ENCODE assay signal across 8 mouse cellular contexts in genomic region chr7:45123186-45123570, GRCm38 (mm10). TPM values are rescaled to one million over a fixed set of nuclear protein-coding genes. Genes with fewer than 3 reads are reported as not detected.
DNase-seq lines count a peak whose midpoint lies in the region; ATAC-seq and TF ChIP-seq lines count a peak whose summit lies in the region.

No protein-coding gene starts in this region.

- H3K4me2 ChIP-seq in forebrain, embryonic 16.5 days (ENCODE audit: low read length), result peak overlapping the region; percentile 63
- peak overlapping the region; percentile 87 for H3K4me2 ChIP-seq in liver, embryonic 11.5 days

- no peak for ATAC-seq in forebrain, embryonic 16.5 days
- no peak for ATAC-seq in liver, embryonic 11.5 days (replicated peaks; ENCODE audit: low FRiP score)

- DNase-seq in layer of hippocampus, adult 2 months (ENCODE audit: low spot score in 2 of 2), result no peak
- DNase-seq in layer of hippocampus, postnatal 25 days (ENCODE audit: extremely low spot score in 1 of 2, low spot score in 1 of 2), result no peak
- peak; percentile 73 for DNase-seq in NIH3T3 (ENCODE audit: low read depth)
- no peak for DNase-seq in liver, embryonic 11.5 days (ENCODE audit: low spot score)
- DNase-seq in layer of hippocampus, adult 18-20 months (ENCODE audit: low spot score in 2 of 2), result no peak
- no peak for DNase-seq in cerebellum, postnatal 25 days

- peak overlapping the region; percentile 93; the same call in 1 of the 2 replicates for H3K27ac ChIP-seq in layer of hippocampus, adult 2 months
- H3K27ac ChIP-seq in forebrain, embryonic 16.5 days (ENCODE audit: low read length), result no peak overlapping the region
- peak overlapping the region; percentile 100 for H3K27ac ChIP-seq in liver, embryonic 11.5 days (ENCODE audit: low read depth, low read length)
- H3K27ac ChIP-seq in small intestine, adult 2 months (ENCODE audit: insufficient read depth, low read depth, low read length), result peak overlapping the region; percentile 75; the same call in 1 of the 2 replicates

- H3K4me1 ChIP-seq in forebrain, embryonic 16.5 days (replicated peaks; ENCODE audit: control insufficient read depth, insufficient read depth, low read length), result peaks cover 42% of the 10 kb centered on the region
- peaks cover 45% of the 10 kb centered on the region for H3K4me1 ChIP-seq in liver, embryonic 11.5 days (replicated peaks; ENCODE audit: control insufficient read depth, insufficient read depth, low read length)
- H3K4me1 ChIP-seq in small intestine, adult 2 months (ENCODE audit: control insufficient read depth, insufficient read depth, insufficient read length, low read length), result peaks cover 22% of the 10 kb centered on the region; the same call in 1 of the 2 replicates

- H3K9me3 ChIP-seq in forebrain, embryonic 16.5 days (ENCODE audit: control insufficient read depth, low read length), result no peaks in the 10 kb centered on the region
- no peaks in the 10 kb centered on the region for H3K9me3 ChIP-seq in liver, embryonic 11.5 days (ENCODE audit: control insufficient read depth, low read length)

- TF ChIP-seq POLR2A in small intestine, adult 2 months (IDR thresholded peaks at IDR 0.05; ENCODE audit: low read depth, low read length), result no peak

- 22% methylated on average over 12 of the region's 12 CpGs for WGBS in forebrain, embryonic 16.5 days
- 13% methylated on average over 12 of the region's 12 CpGs for WGBS in liver, embryonic 11.5 days
- 6% methylated on average over 12 of the region's 12 CpGs for WGBS in small intestine, adult 2 months

- no peak for TF ChIP-seq CTCF in layer of hippocampus, adult 2 months (conservative IDR thresholded peaks at IDR 0.05)
- no peak for TF ChIP-seq CTCF in small intestine, adult 2 months (IDR thresholded peaks at IDR 0.05; ENCODE audit: extremely low read depth, insufficient read length, insufficient replicate concordance, low read depth, low read length)

- no peaks in the 10 kb centered on the region for H3K27me3 ChIP-seq in forebrain, embryonic 16.5 days (replicated peaks; ENCODE audit: control insufficient read depth, insufficient read depth, low read length)
- no peaks in the 10 kb centered on the region for H3K27me3 ChIP-seq in liver, embryonic 11.5 days (replicated peaks; ENCODE audit: control insufficient read depth, insufficient read depth, low read length)
- no peaks in the 10 kb centered on the region for H3K27me3 ChIP-seq in small intestine, adult 2 months (ENCODE audit: control insufficient read depth, insufficient read depth, low read length)

- H3K4me3 ChIP-seq in layer of hippocampus, adult 2 months, result peak overlapping the region; percentile 93
- H3K4me3 ChIP-seq in forebrain, embryonic 16.5 days (replicated peaks; ENCODE audit: low read length), result peak overlapping the region; percentile 51
- H3K4me3 ChIP-seq in liver, embryonic 11.5 days (ENCODE audit: low read depth, low read length), result peak overlapping the region; percentile 93
- H3K4me3 ChIP-seq in small intestine, adult 2 months (ENCODE audit: low read depth, low read length), result peak overlapping the region; percentile 69

- peaks cover 36% of the 10 kb centered on the region for H3K36me3 ChIP-seq in forebrain, embryonic 16.5 days (ENCODE audit: control insufficient read depth, insufficient read depth)
- peaks cover 56% of the 10 kb centered on the region for H3K36me3 ChIP-seq in liver, embryonic 11.5 days (ENCODE audit: control insufficient read depth, insufficient read depth, low read length)
- peaks cover 49% of the 10 kb centered on the region for H3K36me3 ChIP-seq in small intestine, adult 2 months (ENCODE audit: control insufficient read depth, insufficient read depth, low read length)

- H3K9ac ChIP-seq in forebrain, embryonic 16.5 days (replicated peaks; ENCODE audit: low read depth, low read length), result peak overlapping the region; percentile 67
- peak overlapping the region; percentile 98 for H3K9ac ChIP-seq in liver, embryonic 11.5 days (ENCODE audit: low read depth, low read length)

RNA-seq across cellular contexts. Expression of gene Rps11, which starts 1.1 kb away (rescaled TPM):
- total RNA-seq in layer of hippocampus, adult 2 months (2021), result 100 to 1,000 TPM; 436 to 442 TPM
- 100 to 1,000 TPM; 418 to 465 TPM for total RNA-seq in layer of hippocampus, postnatal 25 days (2021)
- 860 and 958 TPM in 2 replicates for polyA plus RNA-seq in forebrain, embryonic 16.5 days (2015; fragmentation: Nextera tagmentation; extraction: Ambion mirVana)
- 2,085 and 2,209 TPM in 2 replicates for polyA plus RNA-seq in liver, embryonic 11.5 days (2014; fragmentation: Nextera tagmentation; extraction: Ambion mirVana)
- 159 and 207 TPM in 2 replicates for polyA plus RNA-seq in small intestine, adult 2 months (2012; rRNA removed)
- total RNA-seq in layer of hippocampus, adult 18-20 months (2021), result 100 to 1,000 TPM; 481 to 486 TPM

RNA-seq across cellular contexts. Expression of gene Rpl13a, which starts 5.4 kb away (rescaled TPM):
- 100 to 1,000 TPM; 808 to 856 TPM for total RNA-seq in layer of hippocampus, adult 2 months (2021)
- 100 to 1,000 TPM; 765 to 826 TPM for total RNA-seq in layer of hippocampus, postnatal 25 days (2021)
- 722 and 741 TPM in 2 replicates for polyA plus RNA-seq in forebrain, embryonic 16.5 days (2015; fragmentation: Nextera tagmentation; extraction: Ambion mirVana)
- polyA plus RNA-seq in liver, embryonic 11.5 days (2014; fragmentation: Nextera tagmentation; extraction: Ambion mirVana), result 1,710 and 1,879 TPM in 2 replicates
- polyA plus RNA-seq in small intestine, adult 2 months (2012; rRNA removed), result 1,193 and 1,266 TPM in 2 replicates
- total RNA-seq in layer of hippocampus, adult 18-20 months (2021), result 100 to 1,000 TPM; 866 to 870 TPM

RNA-seq across cellular contexts. Expression of gene Gm45713, which starts 12.9 kb away (rescaled TPM):
- not detected for total RNA-seq in layer of hippocampus, adult 2 months (2021)
- total RNA-seq in layer of hippocampus, postnatal 25 days (2021), result not detected
- polyA plus RNA-seq in forebrain, embryonic 16.5 days (2015; fragmentation: Nextera tagmentation; extraction: Ambion mirVana), result not detected in 2 replicates
- polyA plus RNA-seq in liver, embryonic 11.5 days (2014; fragmentation: Nextera tagmentation; extraction: Ambion mirVana), result 0.41 and 1.1 TPM in 2 replicates
- 1.5 TPM in 1 of 2 replicates, not detected in the other for polyA plus RNA-seq in small intestine, adult 2 months (2012; rRNA removed)
- not detected for total RNA-seq in layer of hippocampus, adult 18-20 months (2021)

RNA-seq across cellular contexts. Expression of gene Flt3l, which starts 13.1 kb away (rescaled TPM):
- total RNA-seq in layer of hippocampus, adult 2 months (2021), result 1 to 10 TPM; 9.4 TPM
- 1 to 10 TPM; 4.5 to 8.2 TPM for total RNA-seq in layer of hippocampus, postnatal 25 days (2021)
- 1.1 and 1.4 TPM in 2 replicates for polyA plus RNA-seq in forebrain, embryonic 16.5 days (2015; fragmentation: Nextera tagmentation; extraction: Ambion mirVana)
- polyA plus RNA-seq in liver, embryonic 11.5 days (2014; fragmentation: Nextera tagmentation; extraction: Ambion mirVana), result 9.7 and 10.5 TPM in 2 replicates
- 22.1 and 45.8 TPM in 2 replicates for polyA plus RNA-seq in small intestine, adult 2 months (2012; rRNA removed)
- total RNA-seq in layer of hippocampus, adult 18-20 months (2021), result 1 to 10 TPM; 6.9 to 9.5 TPM

RNA-seq across cellular contexts. Expression of gene Fcgrt, which starts 19.5 kb away (rescaled TPM):
- total RNA-seq in layer of hippocampus, adult 2 months (2021), result 10 to 100 TPM; 17.8 to 19.0 TPM
- total RNA-seq in layer of hippocampus, postnatal 25 days (2021), result 10 to 100 TPM; 18.1 to 21.0 TPM
- polyA plus RNA-seq in forebrain, embryonic 16.5 days (2015; fragmentation: Nextera tagmentation; extraction: Ambion mirVana), result 17.7 and 24.4 TPM in 2 replicates
- 33.2 and 33.8 TPM in 2 replicates for polyA plus RNA-seq in liver, embryonic 11.5 days (2014; fragmentation: Nextera tagmentation; extraction: Ambion mirVana)
- 47.9 and 78.3 TPM in 2 replicates for polyA plus RNA-seq in small intestine, adult 2 months (2012; rRNA removed)
- 10 to 100 TPM; 14.8 to 18.7 TPM for total RNA-seq in layer of hippocampus, adult 18-20 months (2021)
